Mouse (Mus musculus): ENCODE data around the gene Mknk2. TPM values are rescaled to one million over a fixed set of nuclear protein-coding genes. Genes with fewer than 3 reads are reported as not detected.

The Mknk2 gene
- polyA plus RNA-seq (2016; fragmentation: Nextera tagmentation; extraction: Ambion mirVana) = 74.4 and 75.4 TPM in 2 replicates

- H3K27me3 ChIP-seq = no peaks in the 10 kb centered on the region
- ATAC-seq (ENCODE audit: low FRiP score) = peak; percentile 9; the same call in 1 of the 2 replicates
- H3K9ac ChIP-seq = peak within 1 kb of the TSS; percentile 99
- 34% methylated on average over 8 of the region's 8 CpGs for WGBS
- peak within 1 kb of the TSS; percentile 98 for H3K4me3 ChIP-seq (replicated peaks)
- peak within 1 kb of the TSS; percentile 98 for H3K27ac ChIP-seq
- peaks cover 58% of the 10 kb centered on the region for H3K4me1 ChIP-seq
- peak within 1 kb of the TSS; percentile 73 for H3K4me2 ChIP-seq
- no peaks in the 10 kb centered on the region for H3K9me3 ChIP-seq
- peaks cover 2% of the 10 kb centered on the region for H3K36me3 ChIP-seq (replicated peaks)
These were observed at the start of gene Mknk2 for GRCm38 (mm10) chr10:80677942-80678436. Gene Mknk2 (minus strand): TSS chr10:80678112.

GRCm38 (mm10) chr10:80717281-80717680 lies 39.4 kb upstream of the Mknk2 start:
- peaks cover 98% of the 10 kb centered on the region for H3K36me3 ChIP-seq (replicated peaks)
- H3K9ac ChIP-seq = no peak overlapping the region
- H3K4me2 ChIP-seq = no peak overlapping the region
- no peaks in the 10 kb centered on the region for H3K9me3 ChIP-seq
- ATAC-seq (ENCODE audit: low FRiP score) = no peak
- H3K27me3 ChIP-seq = no peaks in the 10 kb centered on the region
- H3K4me1 ChIP-seq = no peaks in the 10 kb centered on the region
- H3K4me3 ChIP-seq (replicated peaks) = no peak overlapping the region
- WGBS = 100% methylated on average over 1 of the region's 1 CpGs
- no peak overlapping the region for H3K27ac ChIP-seq

- 90% methylated on average over 3 of the region's 3 CpGs for WGBS
- no peaks in the 10 kb centered on the region for H3K27me3 ChIP-seq
- H3K9me3 ChIP-seq = no peaks in the 10 kb centered on the region
- no peak overlapping the region for H3K4me3 ChIP-seq (replicated peaks)
- H3K4me2 ChIP-seq = no peak overlapping the region
- H3K27ac ChIP-seq = no peak overlapping the region
- ATAC-seq (ENCODE audit: low FRiP score) = no peak
- peaks cover 100% of the 10 kb centered on the region for H3K36me3 ChIP-seq (replicated peaks)
- no peak overlapping the region for H3K9ac ChIP-seq
- H3K4me1 ChIP-seq = no peaks in the 10 kb centered on the region
These were observed 32.9 kb upstream of the Mknk2 start for GRCm38 (mm10) chr10:80710834-80711233.

GRCm38 (mm10) chr10:80705479-80705878 lies 27.6 kb upstream of the Mknk2 start:
- Histone ChIP-seq H3K4me3 (replicated peaks) (no peak overlapping the region), H3K27me3 (no peaks in the 10 kb centered on the region), H3K4me2 (no peak overlapping the region), H3K27ac (no peak overlapping the region), H3K9me3 (no peaks in the 10 kb centered on the region), H3K9ac (no peak overlapping the region), H3K4me1 (peaks cover 26% of the 10 kb centered on the region), H3K36me3 (replicated peaks) (peaks cover 53% of the 10 kb centered on the region)
- 78% methylated on average over 3 of the region's 3 CpGs for WGBS
- no peak for ATAC-seq (ENCODE audit: low FRiP score)

GRCm38 (mm10) chr10:80705033-80705432 lies 27.1 kb upstream of the Mknk2 start:
- Histone ChIP-seq H3K9me3 (no peaks in the 10 kb centered on the region), H3K4me3 (replicated peaks) (no peak overlapping the region), H3K4me1 (peaks cover 31% of the 10 kb centered on the region), H3K4me2 (no peak overlapping the region), H3K27ac (no peak overlapping the region), H3K27me3 (no peaks in the 10 kb centered on the region), H3K9ac (no peak overlapping the region), H3K36me3 (replicated peaks) (peaks cover 48% of the 10 kb centered on the region)
- ATAC-seq (ENCODE audit: low FRiP score) = no peak
- 77% methylated on average over 3 of the region's 3 CpGs for WGBS

- Histone ChIP-seq H3K9ac (no peak overlapping the region), H3K4me2 (no peak overlapping the region), H3K4me3 (replicated peaks) (no peak overlapping the region), H3K9me3 (no peaks in the 10 kb centered on the region), H3K27ac (0 out of 2 replicates have a peak overlapping the region, but pooled peaks have one; percentile 31), H3K27me3 (no peaks in the 10 kb centered on the region), H3K4me1 (peaks cover 34% of the 10 kb centered on the region), H3K36me3 (replicated peaks) (peaks cover 42% of the 10 kb centered on the region)
- 88% methylated on average over 5 of the region's 5 CpGs for WGBS
- no peak for ATAC-seq (ENCODE audit: low FRiP score)
These were observed 26.5 kb upstream of the Mknk2 start for GRCm38 (mm10) chr10:80704418-80704817.

GRCm38 (mm10) chr10:80703643-80704042 lies 25.7 kb upstream of the Mknk2 start:
- H3K4me3 ChIP-seq (replicated peaks) = no peak overlapping the region
- H3K4me1 ChIP-seq = peaks cover 34% of the 10 kb centered on the region
- no peak for ATAC-seq (ENCODE audit: low FRiP score)
- H3K36me3 ChIP-seq (replicated peaks) = peaks cover 34% of the 10 kb centered on the region
- 89% methylated on average over 5 of the region's 5 CpGs for WGBS
- no peak overlapping the region for H3K9ac ChIP-seq
- H3K27me3 ChIP-seq = no peaks in the 10 kb centered on the region
- peak overlapping the region; percentile 85 for H3K4me2 ChIP-seq
- no peaks in the 10 kb centered on the region for H3K9me3 ChIP-seq
- H3K27ac ChIP-seq = 0 out of 2 replicates have a peak overlapping the region, but pooled peaks have one; percentile 81

- peak overlapping the region; percentile 61 for H3K9ac ChIP-seq
- WGBS = 3% methylated on average over 47 of the region's 47 CpGs
- no peaks in the 10 kb centered on the region for H3K9me3 ChIP-seq
- peak; percentile 86 for ATAC-seq (ENCODE audit: low FRiP score)
- no peaks in the 10 kb centered on the region for H3K27me3 ChIP-seq
- peak overlapping the region; percentile 85 for H3K4me2 ChIP-seq
- H3K4me1 ChIP-seq = peaks cover 34% of the 10 kb centered on the region
- H3K4me3 ChIP-seq (replicated peaks) = peak overlapping the region; percentile 62
- H3K36me3 ChIP-seq (replicated peaks) = peaks cover 26% of the 10 kb centered on the region
- peak overlapping the region; percentile 81 for H3K27ac ChIP-seq
These were observed 24.9 kb upstream of the Mknk2 start for GRCm38 (mm10) chr10:80702536-80703390.

GRCm38 (mm10) chr10:80701721-80702535 lies 24.0 kb upstream of the Mknk2 start, which contains the start of the genes Mob3a and Izumo4:
Gene Mob3a (minus strand): TSS chr10:80701977.
Gene Izumo4 (plus strand): TSS chr10:80702184.
- peak within 1 kb of the TSS; percentile 81 for H3K27ac ChIP-seq
- under 1% methylated on average over 59 of the region's 59 CpGs for WGBS

GRCm38 (mm10) chr10:80700732-80701131 lies 22.8 kb upstream of the Mknk2 start:
- WGBS = 46% methylated on average over 4 of the region's 4 CpGs
- H3K4me2 ChIP-seq = peak overlapping the region; percentile 85
- H3K9me3 ChIP-seq = no peaks in the 10 kb centered on the region
- no peak overlapping the region for H3K27ac ChIP-seq
- H3K36me3 ChIP-seq (replicated peaks) = peaks cover 5% of the 10 kb centered on the region
- peak overlapping the region; percentile 53; the same call in 1 of the 2 replicates for H3K9ac ChIP-seq
- H3K4me1 ChIP-seq = peaks cover 37% of the 10 kb centered on the region
- no peaks in the 10 kb centered on the region for H3K27me3 ChIP-seq
- ATAC-seq (ENCODE audit: low FRiP score) = no peak
- peak overlapping the region; percentile 62 for H3K4me3 ChIP-seq (replicated peaks)

More at GRCm38 (mm10) chr10:80701721-80702535, 24.0 kb upstream of the Mknk2 start, which contains the start of the genes Mob3a and Izumo4:
- Histone ChIP-seq H3K4me1 (peaks cover 34% of the 10 kb centered on the region), H3K4me2 (peak within 1 kb of the TSS; percentile 85), H3K9me3 (no peaks in the 10 kb centered on the region), H3K36me3 (replicated peaks) (peaks cover 17% of the 10 kb centered on the region), H3K27me3 (no peaks in the 10 kb centered on the region), H3K4me3 (replicated peaks) (peak within 1 kb of the TSS; percentile 62), H3K9ac (peak within 1 kb of the TSS; percentile 61)
- peak; percentile 97 for ATAC-seq (ENCODE audit: low FRiP score)

GRCm38 (mm10) chr10:80700038-80700504 lies 22.2 kb upstream of the Mknk2 start:
- H3K4me3 ChIP-seq (replicated peaks) = no peak overlapping the region
- peaks cover 40% of the 10 kb centered on the region for H3K4me1 ChIP-seq
- peaks cover 5% of the 10 kb centered on the region; the same call in 1 of the 2 replicates for H3K36me3 ChIP-seq (replicated peaks)
- H3K27ac ChIP-seq = no peak overlapping the region
- no peaks in the 10 kb centered on the region for H3K27me3 ChIP-seq
- ATAC-seq (ENCODE audit: low FRiP score) = no peak
- no peak overlapping the region for H3K9ac ChIP-seq
- WGBS = 90% methylated on average over 7 of the region's 7 CpGs
- H3K9me3 ChIP-seq = no peaks in the 10 kb centered on the region
- H3K4me2 ChIP-seq = 0 out of 2 replicates have a peak overlapping the region, but pooled peaks have one; percentile 85

GRCm38 (mm10) chr10:80698605-80699004 lies 20.7 kb upstream of the Mknk2 start:
- ATAC-seq (ENCODE audit: low FRiP score) = no peak
- H3K4me1 ChIP-seq = peaks cover 35% of the 10 kb centered on the region
- no peaks in the 10 kb centered on the region for H3K9me3 ChIP-seq
- H3K9ac ChIP-seq = no peak overlapping the region
- H3K27me3 ChIP-seq = no peaks in the 10 kb centered on the region
- no peak overlapping the region for H3K27ac ChIP-seq
- WGBS = 90% methylated on average over 9 of the region's 9 CpGs
- no peak overlapping the region for H3K4me3 ChIP-seq (replicated peaks)
- no peak overlapping the region for H3K4me2 ChIP-seq
- H3K36me3 ChIP-seq (replicated peaks) = peaks cover 18% of the 10 kb centered on the region
